Mouse (Mus musculus) small intestine, adult 2 months (tissue): ENCODE data around the gene Prkar2b. TPM values are rescaled to one million over a fixed set of nuclear protein-coding genes. Genes with fewer than 3 reads are reported as not detected.

Source experiments
- H3K27ac ChIP-seq: fragments of 200-500 bp; 2 replicates; pipeline ENCODE4 v1.5.1; 2012; ENCODE audit warnings: low read depth, low read length, control low read depth, inconsistent platforms; ENCODE audit not compliant: insufficient read depth
- H3K27me3 ChIP-seq: fragments of 200-500 bp; 2 replicates; pipeline ENCODE4 v1.6.1; 2012; ENCODE audit warnings: mild to moderate bottlenecking, moderate library complexity, low read length, inconsistent platforms; ENCODE audit not compliant: control insufficient read depth, insufficient read depth
- H3K36me3 ChIP-seq: fragments of 200-500 bp; 2 replicates; pipeline ENCODE4 v1.6.1; 2012; ENCODE audit warnings: mild to moderate bottlenecking, low read length, control low read depth, inconsistent platforms; ENCODE audit not compliant: control insufficient read depth, insufficient read depth
- H3K4me1 ChIP-seq: fragments of 200-500 bp; 2 replicates; pipeline ENCODE4 v1.6.1; 2012; ENCODE audit warnings: low read length, inconsistent platforms, mixed read lengths; ENCODE audit not compliant: control insufficient read depth, insufficient read depth, insufficient read length
- H3K4me3 ChIP-seq: fragments of 200-500 bp; 2 replicates; pipeline ENCODE4 v1.5.1; 2012; ENCODE audit warnings: low read depth, mild to moderate bottlenecking, control low read depth, inconsistent platforms, low read length, moderate library complexity
- CTCF ChIP-seq: fragments of 200-500 bp; IDR thresholded peaks from 2 replicates; pipeline ENCODE4 v1.5.1; 2012; ENCODE audit warnings: low read depth, mild to moderate bottlenecking, control low read depth, inconsistent platforms, low read length, moderate library complexity, mixed read lengths; ENCODE audit not compliant: insufficient replicate concordance, insufficient read length; ENCODE audit errors: extremely low read depth
- POLR2A ChIP-seq: fragments of 200-500 bp; IDR thresholded peaks from 2 replicates; pipeline ENCODE4 v1.6.1; 2012; ENCODE audit warnings: low read depth, mild to moderate bottlenecking, control low read depth, inconsistent platforms, low read length, moderate library complexity
- WGBS: fragments of 180-500 bp; shearing (Covaris S2); methylation state at CpG from one replicate; pipeline ENCODE4 v1.1.7; 2018; 5-methylcytosine and 5-hydroxymethylcytosine counted together
- polyA plus RNA-seq: library from polyadenylated mRNA; depleted of rRNA; stranded (reverse); fragments of >200 nt; gene quantifications from 2 replicates; pipeline ENCODE4 v1.2.3, GENCODE M21; 2012

The Prkar2b gene
- polyA plus RNA-seq, 1 experiment, result 1.4 TPM

DNA sequence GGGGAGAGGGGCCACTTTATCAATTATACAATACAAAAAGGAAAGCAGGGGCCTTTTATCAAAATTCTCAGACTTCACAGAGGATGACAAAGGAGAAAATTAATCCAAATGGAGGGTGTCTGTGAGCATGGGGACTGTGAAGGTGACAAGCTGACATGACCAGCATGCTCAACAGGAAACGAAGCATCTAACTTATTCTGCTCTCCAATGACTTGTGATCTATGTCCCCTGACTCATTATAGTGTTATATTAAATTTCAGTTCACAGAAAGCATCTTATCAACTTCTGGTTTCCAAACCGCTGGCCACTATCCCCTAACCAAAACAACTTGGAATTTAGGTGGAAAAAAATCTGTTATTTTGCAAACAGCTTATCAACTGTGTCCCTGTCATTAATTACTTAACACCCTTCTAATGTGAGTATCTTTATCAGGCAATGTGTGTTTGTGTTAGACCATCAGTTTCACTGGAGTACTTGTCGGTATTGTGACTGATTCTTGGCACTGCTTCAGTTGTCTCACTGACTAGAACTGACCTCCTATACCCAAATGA, 63.7 kb downstream of the Prkar2b start:
- WGBS, result 61% methylated on average over 3 of the region's 3 CpGs
- Histone ChIP-seq H3K4me1 (no peaks in the 10 kb centered on the region), H3K36me3 (no peaks in the 10 kb centered on the region), H3K4me3 (no peak overlapping the region), H3K27me3 (no peaks in the 10 kb centered on the region), H3K27ac (no peak overlapping the region)
- TF ChIP-seq CTCF (no peak), POLR2A (no peak)

DNA sequence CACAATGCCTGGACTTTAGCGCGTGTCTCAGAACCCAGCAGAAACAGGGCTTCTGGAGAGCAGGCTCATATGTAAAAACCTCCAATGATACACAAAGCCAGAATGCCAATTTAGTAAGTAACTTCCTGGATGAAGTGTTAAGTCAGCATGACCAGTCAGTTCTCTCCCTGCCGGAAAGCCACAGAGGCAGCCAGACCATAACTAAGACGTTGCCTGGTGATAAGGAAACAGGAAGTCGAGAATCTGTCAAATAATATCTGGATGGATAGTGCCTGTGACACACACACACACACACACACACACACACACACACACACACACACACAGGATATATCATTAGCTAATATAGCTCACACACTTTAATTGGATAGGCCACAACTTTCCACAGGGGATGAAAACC, 64.2 kb downstream of the Prkar2b start:
- 31% methylated on average over 5 of the region's 5 CpGs for WGBS
- Histone ChIP-seq H3K27me3 (no peaks in the 10 kb centered on the region), H3K36me3 (no peaks in the 10 kb centered on the region), H3K4me1 (no peaks in the 10 kb centered on the region), H3K27ac (no peak overlapping the region), H3K4me3 (no peak overlapping the region)
- TF ChIP-seq POLR2A (no peak), CTCF (no peak)

GRCm38 (mm10) chr12:31990575-31990974, 70.5 kb downstream of the Prkar2b start:
- Histone ChIP-seq H3K27me3 (no peaks in the 10 kb centered on the region), H3K4me3 (no peak overlapping the region), H3K27ac (no peak overlapping the region), H3K36me3 (no peaks in the 10 kb centered on the region), H3K4me1 (peaks cover 3% of the 10 kb centered on the region)
- no peak for TF ChIP-seq CTCF
- TF ChIP-seq POLR2A, result no peak
- WGBS, result 56% methylated on average over 4 of the region's 4 CpGs

DNA sequence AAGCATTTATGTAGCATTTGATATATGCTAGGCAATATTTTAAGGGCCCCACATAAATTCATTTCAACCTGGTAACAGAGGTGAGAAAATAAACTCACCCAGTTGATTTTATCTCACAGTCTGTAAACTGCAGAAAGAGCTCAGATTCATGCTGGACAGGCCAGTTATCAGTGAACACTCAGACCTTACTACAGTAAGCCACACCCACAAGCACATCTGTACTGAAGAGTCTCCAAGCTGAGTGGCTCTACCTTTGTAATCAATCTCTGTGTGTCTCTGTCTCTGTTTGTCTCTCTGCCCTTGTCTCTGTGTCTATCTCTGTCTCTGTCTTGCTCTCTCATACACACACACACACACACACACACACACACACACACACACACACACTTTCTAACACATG, 71.4 kb downstream of the Prkar2b start:
- TF ChIP-seq POLR2A (no peak), CTCF (no peak)
- peaks cover 3% of the 10 kb centered on the region for H3K4me1 ChIP-seq
- no peaks in the 10 kb centered on the region for H3K27me3 ChIP-seq
- H3K36me3 ChIP-seq, result no peaks in the 10 kb centered on the region
- no peak overlapping the region for H3K4me3 ChIP-seq
- no peak overlapping the region for H3K27ac ChIP-seq

DNA sequence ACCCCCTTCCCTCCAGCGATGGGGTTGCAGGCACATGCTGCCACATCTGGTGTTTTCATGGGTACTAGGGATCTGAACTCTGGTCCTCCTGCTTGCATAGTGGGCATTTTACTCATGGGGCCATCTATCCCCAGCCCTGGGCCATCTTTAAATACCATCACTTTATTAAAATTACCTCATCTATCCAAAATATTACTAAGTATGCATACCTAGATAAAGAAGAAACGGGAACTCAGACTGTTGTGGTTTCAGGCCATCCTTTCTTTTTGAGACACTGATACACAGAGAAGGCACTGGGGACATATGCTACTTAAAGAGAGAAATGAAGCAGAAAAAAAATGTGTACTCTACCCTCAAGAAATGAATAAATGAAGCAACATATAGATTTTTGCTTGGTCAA, 74.6 kb downstream of the Prkar2b start:
- TF ChIP-seq CTCF (no peak), POLR2A (no peak)
- H3K4me3 ChIP-seq, result no peak overlapping the region
- 80% methylated on average over 2 of the region's 2 CpGs for WGBS
- no peaks in the 10 kb centered on the region for H3K27me3 ChIP-seq
- no peak overlapping the region for H3K27ac ChIP-seq
- H3K4me1 ChIP-seq, result peaks cover 3% of the 10 kb centered on the region
- no peaks in the 10 kb centered on the region for H3K36me3 ChIP-seq

DNA sequence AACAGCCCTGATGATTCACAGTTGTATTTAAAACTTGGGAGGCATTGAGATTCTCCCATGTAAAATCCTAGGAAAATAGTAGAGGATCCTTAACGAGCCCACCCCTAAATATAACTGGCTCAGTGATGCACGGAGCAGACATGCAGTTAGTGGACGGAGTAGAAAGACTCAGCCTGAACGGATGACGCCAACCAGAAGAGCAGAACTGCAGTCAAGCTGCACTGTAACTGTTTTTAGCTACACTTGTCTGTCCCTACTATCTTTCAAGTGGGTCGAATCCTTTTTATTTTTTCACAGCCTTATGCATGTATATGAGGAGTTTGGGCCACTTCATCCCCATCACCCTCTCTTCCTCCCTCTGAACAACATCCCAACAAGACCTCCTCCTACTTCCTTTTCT, 75.4 kb downstream of the Prkar2b start:
- 92% methylated on average over 6 of the region's 6 CpGs for WGBS
- Histone ChIP-seq H3K4me3 (no peak overlapping the region), H3K4me1 (peaks cover 3% of the 10 kb centered on the region), H3K36me3 (no peaks in the 10 kb centered on the region), H3K27me3 (no peaks in the 10 kb centered on the region), H3K27ac (no peak overlapping the region)
- TF ChIP-seq CTCF, result no peak
- TF ChIP-seq POLR2A, result no peak

DNA sequence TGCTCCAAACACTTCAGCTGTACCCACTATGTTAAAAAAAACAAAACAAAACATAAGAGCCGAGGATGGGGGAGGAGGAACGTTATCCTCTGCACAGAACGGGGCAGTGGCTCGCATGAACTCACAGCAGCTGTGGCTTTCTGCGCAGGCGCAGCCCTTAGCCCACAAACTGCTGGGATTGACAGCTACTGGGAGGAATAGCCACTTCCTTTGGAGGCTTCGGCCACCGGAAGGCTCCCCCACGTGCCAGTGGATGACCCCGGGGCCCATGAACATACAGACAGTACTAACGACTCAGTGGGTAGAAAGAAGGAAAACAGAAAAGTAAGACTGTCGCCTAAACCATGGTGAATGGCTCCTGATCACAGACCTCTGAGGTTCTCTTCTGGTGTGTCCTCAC, 76.4 kb downstream of the Prkar2b start:
- Histone ChIP-seq H3K27me3 (no peaks in the 10 kb centered on the region), H3K27ac (no peak overlapping the region), H3K36me3 (no peaks in the 10 kb centered on the region), H3K4me1 (no peaks in the 10 kb centered on the region; the same call in 1 of the 2 replicates), H3K4me3 (no peak overlapping the region)
- TF ChIP-seq POLR2A, result no peak
- 71% methylated on average over 12 of the region's 12 CpGs for WGBS

DNA sequence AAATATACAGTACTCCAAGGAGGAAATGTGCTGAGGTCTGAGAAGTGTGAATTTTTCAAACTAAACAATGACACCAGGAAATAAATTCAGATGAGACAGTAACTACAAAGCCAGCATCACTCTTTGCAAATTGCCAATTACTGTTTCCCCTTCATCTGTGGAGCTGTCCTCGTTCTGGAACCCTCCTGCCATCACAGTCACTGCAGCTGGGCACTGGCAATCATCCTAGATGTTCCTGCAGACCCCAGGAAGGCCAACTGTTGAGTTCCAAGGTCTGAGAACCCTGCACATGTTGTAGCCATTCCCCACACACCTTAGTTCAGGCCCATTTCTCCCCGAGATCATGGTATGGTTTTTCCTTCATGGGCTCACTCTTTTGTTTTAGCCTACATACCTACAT, 76.9 kb downstream of the Prkar2b start:
- Histone ChIP-seq H3K4me1 (no peaks in the 10 kb centered on the region; the same call in 1 of the 2 replicates), H3K27me3 (no peaks in the 10 kb centered on the region), H3K36me3 (no peaks in the 10 kb centered on the region), H3K4me3 (no peak overlapping the region), H3K27ac (no peak overlapping the region)
- TF ChIP-seq POLR2A (no peak), CTCF (no peak)
- WGBS, result 68% methylated on average over 2 of the region's 2 CpGs
